Mouse (Mus musculus) thymus, postnatal 10 days (tissue): Measurements from ENCODE around the gene Pold1.

Experiments
- DNase-seq, 2 experiments: peaks; one replicate each; pipeline ENCODE4 v3.0.0; 2021; ENCODE audit warnings: low spot score in 2 of 2

Pold1 gene

DNA sequence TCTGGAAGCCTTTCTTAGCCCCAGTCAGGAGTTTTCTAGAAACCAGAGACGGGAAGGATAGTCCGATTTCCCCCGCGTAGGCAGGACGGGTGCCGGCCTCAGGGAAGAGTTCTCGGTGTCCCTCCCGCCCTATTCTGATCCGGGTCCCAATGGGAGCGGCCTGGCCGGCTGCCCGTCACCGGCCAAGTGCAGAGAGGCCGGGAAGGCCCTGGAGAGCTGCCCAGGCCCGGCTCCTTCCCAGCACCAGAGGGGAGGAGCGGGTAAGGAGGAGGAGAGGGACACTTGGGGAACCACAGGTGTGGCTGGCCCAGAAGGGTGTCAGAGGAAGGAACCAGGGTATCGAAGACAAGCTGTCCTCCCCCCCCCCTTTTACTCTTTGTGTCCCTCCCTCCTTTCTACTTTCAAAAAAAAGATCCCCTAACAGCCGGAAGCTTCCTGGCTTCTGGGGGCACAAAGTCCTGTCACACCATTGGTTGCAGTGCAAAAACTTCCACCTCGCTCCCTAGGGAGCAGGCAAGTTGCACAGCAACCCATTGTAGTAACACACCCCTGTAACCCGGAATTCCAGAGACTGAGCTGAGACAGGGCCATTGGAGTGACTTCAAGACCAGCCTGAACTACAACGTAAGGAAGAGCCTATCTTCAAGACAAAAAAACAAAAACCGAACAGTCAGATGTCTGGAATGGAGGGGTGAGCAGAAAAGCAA is 23.4 kb downstream of the Pold1 start:
- DNase-seq, result no peak

DNA sequence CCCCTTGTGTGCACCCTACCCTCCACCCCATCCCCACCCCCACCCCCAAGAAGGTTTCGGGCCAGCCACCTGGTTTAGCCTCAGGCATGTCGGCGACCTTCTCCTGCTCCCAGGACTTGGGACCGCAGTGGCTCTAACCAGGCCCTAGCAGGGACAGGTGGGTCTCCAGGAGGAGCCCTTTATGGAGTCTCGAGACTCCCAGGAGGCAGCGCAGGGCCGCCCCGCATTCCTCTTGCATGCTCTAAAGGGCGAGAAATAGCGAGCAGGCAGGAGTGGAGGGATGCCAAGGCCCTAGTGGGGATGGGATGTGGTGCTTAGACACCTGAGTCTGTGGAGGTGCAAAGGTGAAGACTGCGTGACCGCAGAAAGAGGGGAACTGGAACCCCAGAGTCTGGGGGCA is 24.1 kb downstream of the Pold1 start, which contains the start of gene Mybpc2:
Mybpc2 (minus strand) TSS at position 155 of the 400 bp plus-strand sequence.
- no peak for DNase-seq

DNA sequence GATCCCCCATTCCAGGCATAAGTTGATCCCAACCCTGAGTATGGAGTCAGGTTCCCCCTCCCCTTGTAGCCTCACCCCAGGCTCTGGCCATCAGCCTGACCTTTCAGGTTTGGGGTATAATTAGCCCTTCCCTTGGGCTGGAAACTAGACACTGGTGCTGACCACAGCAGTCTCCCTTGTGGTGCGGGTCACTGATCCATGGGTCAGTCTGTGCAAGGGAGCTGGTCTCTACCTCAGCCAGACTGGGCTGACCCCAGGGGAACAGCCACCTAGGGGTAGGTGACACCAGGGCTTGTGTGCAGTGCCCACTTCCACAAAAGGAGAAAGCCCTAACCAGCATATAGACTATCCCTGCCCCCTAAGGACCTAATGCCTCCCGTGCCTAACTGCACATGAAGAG is 25.6 kb downstream of the Pold1 start:
- DNase-seq, result no peak

DNA sequence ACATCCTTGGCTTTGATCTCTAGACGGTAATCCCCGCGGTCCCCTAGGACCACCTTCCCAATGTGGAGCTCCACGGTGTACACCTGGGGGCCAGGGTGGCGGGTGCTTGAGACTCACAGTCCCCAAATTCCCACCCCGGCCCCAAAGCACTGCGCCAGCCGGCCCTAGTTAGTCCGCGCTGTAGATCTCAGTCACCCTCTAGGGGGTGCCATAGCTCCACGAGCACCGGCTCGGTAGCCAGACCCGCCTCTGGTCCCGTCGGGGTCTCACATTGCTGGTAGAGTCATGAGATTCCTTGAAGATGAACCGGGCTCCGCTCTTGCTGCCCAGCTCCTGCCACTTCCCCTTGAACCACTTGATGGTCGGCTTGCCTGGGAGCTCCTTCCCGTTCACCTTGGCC is 26.9 kb downstream of the Pold1 start:
- DNase-seq, result peak; percentile 66 to 87

DNA sequence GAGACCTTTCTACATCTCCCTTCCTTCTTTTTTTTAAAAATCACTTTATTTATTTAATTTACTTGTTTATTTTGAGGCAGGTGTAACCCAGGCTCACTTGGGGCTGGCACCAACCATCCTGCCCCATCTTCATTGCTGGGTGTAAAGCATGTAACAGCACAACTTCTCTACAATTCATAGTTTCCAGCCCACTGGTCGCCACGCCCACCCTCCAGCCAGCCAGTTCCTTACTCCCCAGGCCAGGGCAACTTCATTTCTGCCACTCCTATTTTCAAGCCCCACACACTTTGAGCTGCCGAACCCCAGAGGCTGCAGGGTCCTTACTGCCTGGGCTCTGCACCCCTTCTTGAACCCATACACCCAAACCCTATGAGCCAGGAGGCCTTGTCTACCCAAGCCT is 27.7 kb downstream of the Pold1 start:
- no peak for DNase-seq

DNA sequence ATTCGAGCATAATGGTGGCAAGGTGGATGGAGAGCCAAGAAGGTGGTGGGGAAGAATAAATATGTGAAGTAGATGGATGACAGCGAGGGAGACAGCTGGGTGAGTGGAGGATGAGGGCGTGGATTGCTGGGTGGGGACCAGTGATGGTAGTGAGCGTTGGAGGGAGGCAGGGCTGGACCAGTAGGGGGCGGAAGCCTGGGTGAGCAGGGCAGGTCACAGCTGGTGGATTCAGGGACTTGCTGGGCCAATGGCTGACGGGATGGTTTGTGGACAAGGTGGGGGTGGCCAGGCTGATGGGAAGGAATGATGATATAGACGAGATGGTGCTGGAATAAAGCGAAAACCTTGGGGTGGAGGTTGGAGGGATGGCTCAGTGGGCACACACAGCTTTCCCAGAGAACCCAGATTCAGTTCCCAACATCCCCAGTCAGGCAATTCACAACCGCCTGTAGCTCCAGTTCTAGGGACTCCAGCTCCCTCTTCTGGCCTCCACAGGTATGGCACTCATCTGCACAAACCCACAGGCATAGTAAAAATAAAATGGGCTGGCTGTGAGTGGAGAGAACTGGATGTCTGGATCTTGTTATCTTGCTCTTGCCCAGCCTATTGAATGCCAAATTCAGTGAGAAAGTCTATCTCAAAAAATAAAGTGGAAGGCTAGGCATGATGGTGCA is 29.3 kb downstream of the Pold1 start:
- DNase-seq, result no peak

DNA sequence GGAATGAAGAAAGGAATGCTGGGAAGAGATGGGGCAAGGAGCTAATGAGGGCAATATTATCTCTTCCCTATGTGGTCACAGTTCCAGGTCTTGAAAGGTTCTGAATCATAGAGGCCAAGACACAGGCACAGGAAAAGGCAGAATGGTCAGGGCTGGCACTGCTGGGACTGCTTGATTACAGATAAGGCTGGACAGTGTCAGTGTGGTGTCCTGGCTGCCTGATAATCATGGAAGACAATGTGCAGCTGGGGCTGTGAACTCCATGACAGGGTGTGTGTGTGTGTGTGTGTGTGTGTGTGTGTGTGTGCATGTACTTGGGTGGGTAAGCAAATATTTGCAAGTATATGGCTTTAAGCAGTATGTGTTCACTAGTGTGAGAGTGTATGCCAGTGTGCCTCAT is 41.2 kb downstream of the Pold1 start:
- DNase-seq, result no peak

DNA sequence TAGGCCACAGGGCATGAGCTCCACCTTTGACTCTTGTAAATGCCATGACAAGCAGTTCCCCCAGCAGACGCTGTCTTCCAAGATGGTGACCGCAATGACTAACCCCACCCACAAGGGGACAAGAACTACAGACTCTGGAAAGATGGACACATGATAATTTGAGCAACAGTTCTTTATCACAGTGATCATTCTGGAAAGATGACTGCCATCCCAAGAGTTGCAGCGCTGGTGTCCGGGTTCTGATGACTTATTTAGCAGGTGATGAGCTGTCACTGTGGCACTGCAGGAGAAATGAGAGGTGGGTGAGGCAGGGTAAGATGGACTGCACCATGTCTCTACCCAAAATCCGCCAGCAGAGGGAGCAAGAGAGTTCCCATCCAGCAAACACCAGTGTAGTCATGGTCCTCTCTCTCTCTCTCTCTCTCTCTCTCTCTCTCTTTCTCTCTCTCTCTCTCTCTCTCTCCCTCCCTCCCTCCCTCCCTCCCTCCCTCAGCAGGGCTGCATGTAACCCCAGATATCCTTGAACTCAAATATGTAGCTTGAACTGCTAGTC is 47.0 kb downstream of the Pold1 start:
- peak; percentile 49 to 83 for DNase-seq

DNA sequence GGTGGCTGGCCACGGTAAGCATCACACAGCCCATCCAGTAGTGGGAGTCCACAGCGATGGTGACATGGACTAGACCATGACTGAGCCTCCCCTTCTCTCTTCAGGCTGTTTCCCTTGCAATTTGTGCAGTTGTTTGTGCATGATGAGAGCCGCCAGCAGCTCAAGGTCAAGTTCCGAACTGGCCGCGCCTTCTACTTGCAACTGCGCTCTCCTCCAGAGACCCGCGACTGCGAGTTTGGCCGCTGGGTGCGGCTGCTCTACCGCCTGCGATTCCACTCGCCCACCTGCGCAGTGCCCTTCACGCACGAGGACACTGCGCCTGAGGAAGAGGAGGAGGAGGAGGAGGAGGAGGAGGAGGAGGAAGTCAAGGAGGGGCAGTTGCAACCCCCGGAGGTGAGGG is 48.6 kb downstream of the Pold1 start:
- no peak for DNase-seq

DNA sequence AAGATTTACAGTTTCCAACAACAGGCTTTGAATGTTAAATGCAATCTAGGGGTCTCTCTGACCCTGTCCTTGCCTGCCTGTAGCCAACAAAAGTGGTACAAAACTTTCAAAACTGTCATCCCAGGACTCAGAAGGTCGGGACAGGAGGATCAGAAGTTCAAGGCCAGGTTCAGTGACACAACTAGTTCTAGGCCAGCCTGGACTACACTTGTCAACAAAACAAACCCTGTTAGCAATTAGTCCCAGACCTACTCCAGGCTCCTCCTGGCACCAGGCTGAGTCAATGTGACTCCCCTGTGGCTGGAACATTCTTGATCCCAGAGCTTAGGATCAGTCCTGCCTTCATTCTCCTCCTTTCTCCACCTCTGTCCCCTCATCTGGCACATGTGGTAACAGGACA is 49.7 kb downstream of the Pold1 start:
- DNase-seq, result no peak

DNA sequence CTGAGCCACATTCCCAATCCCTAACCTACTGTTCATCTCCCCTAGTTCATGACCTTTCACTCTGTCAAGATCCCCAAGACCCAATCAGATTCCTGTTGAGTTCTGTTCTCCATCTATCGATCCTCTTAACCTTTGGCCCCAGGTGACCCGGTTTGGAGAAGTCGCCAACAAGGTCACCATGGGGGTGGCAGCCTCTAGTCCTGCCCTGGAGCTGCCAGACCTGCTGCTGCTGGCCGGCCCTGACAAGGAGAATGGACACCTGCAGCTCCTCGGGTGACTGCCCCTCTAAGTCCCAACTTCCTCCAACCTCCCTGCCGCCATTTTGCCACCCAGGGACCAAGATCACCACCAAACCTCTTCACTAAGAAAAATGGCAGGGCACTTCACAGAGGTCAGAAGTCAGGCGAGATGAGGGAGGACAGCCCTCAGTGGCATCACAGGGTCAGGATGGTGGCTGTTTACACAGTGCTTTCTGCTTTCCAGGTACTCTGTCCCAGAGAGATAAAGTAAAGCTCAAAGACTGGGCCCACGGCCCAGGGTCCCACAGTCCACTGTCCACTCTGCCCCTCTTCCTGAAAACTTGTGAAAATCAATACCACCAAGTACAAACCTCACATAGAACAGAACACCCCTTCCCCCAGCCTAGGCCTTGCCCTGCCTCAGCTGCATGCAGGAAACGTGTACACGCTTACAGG is 51.1 kb downstream of the Pold1 start:
- no peak for DNase-seq

DNA sequence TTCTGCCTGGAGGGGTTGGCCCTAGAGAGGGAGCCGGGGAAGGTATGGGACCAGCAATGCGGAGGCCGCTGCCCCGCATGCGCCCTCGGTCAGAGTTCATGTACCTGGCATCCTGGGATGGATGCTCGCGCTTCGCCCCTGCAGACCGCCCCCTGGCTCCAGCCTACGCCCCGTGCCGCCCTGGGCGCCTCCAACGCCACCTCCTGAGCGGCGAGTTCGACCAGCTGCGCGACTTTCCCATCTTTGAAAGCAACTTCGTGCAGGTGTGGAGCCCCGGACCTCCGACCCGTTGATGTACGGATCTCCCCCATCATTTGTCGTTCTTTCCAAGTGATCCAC is 51.9 kb downstream of the Pold1 start:
- DNase-seq, result no peak

DNA sequence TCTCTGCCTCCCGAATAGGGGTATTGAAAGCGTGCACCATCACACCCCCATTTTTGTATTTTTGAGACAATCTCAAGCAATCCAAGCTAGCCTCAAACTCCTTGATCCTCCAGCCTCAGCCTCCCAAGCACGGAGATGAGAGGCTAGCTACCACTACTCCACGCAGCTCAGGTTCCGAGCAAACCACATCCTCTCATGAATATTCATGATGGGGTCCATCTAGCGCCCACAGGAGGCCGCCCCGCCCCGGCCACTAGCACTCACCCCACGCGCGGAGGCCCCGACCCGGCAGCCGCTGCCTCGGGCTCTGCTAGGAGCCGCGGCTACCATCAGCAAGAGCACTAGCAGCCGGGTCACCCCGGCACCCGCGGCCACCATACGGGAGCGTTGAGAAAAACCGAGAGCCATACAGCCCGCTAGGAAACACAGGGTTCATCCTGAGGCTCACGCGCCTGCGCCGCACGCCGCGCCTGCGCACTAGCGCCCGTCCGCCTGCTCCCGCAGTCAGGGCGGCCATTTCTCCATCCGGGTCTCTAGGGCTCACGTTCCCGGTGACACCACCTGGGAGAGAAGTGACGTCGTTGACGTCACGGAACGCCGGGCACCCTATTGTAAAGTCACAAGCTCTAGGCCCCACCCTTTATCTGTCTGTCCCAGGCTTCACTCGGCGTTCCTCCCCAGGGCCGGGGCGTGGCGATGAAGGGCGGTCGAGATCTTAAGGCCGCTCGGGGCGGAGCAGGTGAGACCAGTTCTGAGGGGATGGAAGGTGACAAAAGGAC is 52.5 kb downstream of the Pold1 start, which contains the start of the genes Emc10 and Fam71e1:
Emc10 (minus strand) TSS at position 538 of the 779 bp plus-strand sequence.
Fam71e1 (plus strand) TSS at position 590 of the 779 bp plus-strand sequence.
- peak; percentile 97 to 99 for DNase-seq

DNA sequence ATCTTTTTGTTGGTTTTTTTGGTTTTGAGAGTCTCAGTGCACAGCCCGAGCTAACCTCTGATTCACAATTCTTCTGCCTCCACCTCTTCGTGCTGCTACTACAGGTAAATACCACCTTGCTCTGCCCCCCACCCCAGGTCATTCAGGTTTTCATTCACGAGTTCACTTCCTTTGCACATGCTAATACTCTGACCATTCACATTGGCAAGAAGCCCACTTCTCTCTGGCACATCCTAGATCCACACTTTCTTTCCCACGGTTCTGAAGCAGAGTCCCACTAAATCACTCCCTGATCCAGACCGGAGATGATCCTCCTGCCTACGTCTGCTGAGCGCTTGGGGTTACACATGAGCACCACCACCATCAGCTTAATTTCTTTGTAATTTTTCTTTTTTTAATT is 53.6 kb downstream of the Pold1 start:
- no peak for DNase-seq

DNA sequence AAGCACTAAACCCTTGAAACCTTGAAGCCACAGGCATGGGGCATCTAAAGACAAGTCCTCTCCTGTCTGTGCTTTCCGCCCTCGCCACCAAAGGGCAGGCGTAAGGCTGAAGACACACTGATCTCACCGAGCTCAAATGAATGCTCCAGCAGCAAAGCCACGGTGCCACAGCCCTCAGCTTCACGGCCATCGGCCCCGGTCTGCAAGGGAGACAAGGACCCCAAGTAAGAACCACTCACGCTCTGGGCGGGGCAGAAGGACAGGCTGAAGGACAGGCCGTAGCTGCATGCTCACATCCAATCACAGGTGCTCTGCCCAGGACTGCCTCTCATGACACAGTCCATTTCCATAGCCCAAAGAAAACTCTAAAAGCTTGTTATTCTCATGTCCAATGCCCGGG is 54.0 kb downstream of the Pold1 start:
- DNase-seq, result no peak

DNA sequence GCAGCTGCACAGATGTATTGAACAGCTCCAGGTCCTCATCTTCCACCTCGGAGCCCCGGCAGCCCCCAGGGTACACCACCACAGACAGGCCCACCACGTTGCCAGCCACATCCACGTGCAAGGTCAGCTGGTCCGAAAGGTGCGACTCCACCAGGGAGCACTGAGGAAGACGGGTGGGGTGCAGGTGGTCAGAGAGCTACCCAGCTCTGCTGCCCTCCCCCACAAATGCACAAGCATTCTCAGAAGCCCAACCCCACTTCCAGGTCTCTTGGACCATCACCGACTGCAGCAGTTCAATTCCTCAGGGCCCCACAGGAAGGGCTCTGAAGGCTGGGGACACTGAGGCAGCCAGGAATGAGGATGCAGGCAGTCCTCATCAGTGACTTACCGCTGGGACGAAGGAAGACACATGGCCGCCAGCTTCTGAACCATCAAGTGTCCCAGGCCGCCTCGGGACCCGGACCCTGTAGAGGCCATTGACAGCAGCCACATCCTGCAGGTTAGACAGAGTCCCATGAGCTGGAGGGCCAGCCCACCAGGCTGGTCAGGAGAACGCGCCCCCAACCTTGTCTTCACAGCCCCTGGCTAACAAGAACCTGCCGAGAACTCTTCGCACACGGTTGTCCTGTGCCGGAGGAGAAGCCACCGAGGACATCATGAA is 56.4 kb downstream of the Pold1 start:
- DNase-seq, result no peak

DNA sequence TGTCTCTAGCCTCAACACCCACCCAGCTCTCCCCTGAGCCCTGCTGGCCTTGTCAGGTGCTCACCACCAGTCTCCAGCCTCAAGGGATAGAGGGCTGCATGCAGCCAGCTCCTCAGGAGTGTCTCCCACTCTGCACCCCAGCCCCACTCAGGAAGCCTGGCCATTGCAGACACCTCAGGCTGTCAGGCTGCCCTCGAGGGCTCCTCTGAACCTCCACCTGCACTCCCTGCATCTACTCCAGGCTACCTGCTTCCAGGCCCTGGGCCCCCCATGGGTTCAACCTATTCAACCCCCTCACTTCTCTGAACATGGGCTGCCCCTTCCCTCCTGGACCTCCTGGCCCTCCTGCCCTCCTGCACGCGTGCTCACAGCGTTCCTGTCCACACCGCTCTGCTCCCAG is 57.3 kb downstream of the Pold1 start:
- no peak for DNase-seq

DNA sequence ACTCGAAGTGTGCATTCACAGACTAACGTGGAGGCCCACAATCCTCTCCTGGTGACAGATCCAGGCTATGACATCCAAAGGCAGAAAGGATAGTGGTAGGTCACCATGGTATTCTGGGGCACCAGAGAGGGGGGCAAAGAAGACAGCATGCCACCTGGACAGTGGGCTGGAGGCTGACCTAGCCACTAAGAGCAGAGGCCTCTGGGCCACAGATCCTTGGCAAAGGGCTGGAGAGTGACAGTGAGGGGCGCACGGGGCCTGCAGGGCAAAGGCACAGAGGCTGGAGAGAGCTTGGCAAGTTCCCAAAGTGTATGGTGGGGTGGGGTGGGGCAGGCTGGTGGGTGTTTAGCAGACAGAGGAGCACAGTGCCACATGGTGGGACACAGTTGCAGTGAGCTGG is 58.4 kb downstream of the Pold1 start:
- no peak for DNase-seq

DNA sequence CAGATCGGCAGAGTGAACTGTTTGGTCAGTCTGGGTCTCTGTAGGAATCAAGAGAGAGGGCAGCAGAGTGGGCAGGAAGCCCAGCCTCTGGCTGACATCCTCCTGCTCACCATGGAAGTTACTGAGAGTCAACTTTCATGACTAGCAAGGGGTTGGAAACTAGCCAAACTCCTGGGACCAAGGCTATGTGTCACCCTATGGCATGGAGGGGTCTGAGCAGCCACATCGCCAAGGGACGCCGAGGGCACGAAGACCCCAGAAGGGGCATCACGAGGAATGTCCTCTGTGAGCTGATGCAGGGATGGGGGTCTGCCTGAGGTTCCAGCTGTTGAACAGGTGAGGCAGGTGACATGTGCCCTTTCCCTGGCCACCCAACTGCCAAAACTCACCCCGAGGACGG is 60.1 kb downstream of the Pold1 start:
- no peak for DNase-seq

DNA sequence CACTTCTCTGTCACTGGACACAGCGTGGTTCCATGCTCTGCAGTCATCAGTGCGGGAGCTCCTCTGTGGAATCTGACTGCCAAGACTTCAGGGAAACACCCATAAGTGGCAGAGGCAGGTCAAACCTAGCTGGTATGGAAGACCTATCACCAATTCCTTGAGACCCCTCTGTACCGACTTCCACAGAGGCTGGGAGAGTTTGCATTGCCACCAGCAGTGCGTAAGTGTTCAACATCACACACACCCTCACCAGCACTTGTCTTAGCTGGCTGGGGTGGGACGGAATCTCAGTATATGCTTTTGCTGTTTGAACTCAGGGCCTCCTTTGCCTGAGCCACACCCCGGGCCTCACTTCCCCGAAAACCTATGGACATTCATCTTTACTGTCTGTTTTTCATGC is 60.7 kb downstream of the Pold1 start:
- DNase-seq, result no peak

DNA sequence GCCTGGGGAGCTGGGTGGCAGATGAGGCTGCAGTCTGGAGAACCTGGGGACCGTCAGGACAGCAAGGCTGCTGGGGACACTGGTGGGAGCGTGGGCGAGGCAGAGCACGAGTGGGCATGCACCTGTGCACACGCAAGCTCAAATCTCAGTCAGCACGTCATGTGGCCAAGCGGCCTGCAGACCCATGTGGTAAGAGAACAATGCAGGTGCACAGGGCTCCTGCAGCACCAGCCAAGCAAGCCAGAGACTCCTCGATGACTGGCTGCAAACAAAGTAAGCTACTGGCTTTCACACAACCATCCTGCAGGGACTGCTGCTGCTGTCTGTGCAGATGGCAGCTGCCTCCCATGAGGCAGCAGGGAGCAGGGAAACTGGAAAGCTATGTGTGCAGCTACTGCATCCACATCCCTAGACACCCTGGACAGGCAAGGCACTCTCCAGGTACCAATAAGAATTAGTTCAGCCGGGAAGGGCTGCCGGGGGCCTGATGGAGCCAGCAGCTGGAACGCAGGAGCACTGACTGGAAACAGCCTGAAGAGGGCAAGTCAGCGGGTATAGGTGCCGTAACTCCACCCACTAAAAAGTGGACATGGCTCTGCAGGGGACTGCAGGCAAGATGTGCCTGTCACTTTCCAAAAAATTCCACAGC is 61.6 kb downstream of the Pold1 start:
- no peak for DNase-seq
